Mouse (Mus musculus) liver, embryonic 16.5 days (tissue): ENCODE data around the gene Ncor1. TPM values are rescaled to one million over a fixed set of nuclear protein-coding genes. Genes with fewer than 3 reads are reported as not detected.

Experiments used
- ATAC-seq: fragments of 200-750 bp; cut with Nextera tagmentation; 2 replicates; pipeline ENCODE4 v1.8.0; 2017; ENCODE audit warnings: low read depth, mild to moderate bottlenecking, moderate number of reproducible peaks, moderate library complexity
- H3K27ac ChIP-seq: fragments of 300-500 bp; sonication (generic); 2 replicates; pipeline ENCODE4 v1.5.1; 2014; ENCODE audit warnings: mild to moderate bottlenecking, low read length
- H3K27me3 ChIP-seq: fragments of 300-500 bp; sonication (generic); 2 replicates; pipeline ENCODE4 v1.6.1; 2014; ENCODE audit warnings: low read depth, low read length, mixed read lengths; ENCODE audit not compliant: control insufficient read depth, insufficient read depth
- H3K36me3 ChIP-seq: fragments of 300-500 bp; sonication (generic); 2 replicates; pipeline ENCODE4 v1.6.1; 2014; ENCODE audit warnings: mild to moderate bottlenecking; ENCODE audit not compliant: control insufficient read depth, insufficient read depth
- H3K4me1 ChIP-seq: fragments of 300-500 bp; sonication (generic); 2 replicates; pipeline ENCODE4 v1.6.1; 2014; ENCODE audit warnings: low read depth, low read length, mixed read lengths; ENCODE audit not compliant: control insufficient read depth
- H3K4me2 ChIP-seq: fragments of 300-500 bp; sonication (generic); 2 replicates; pipeline ENCODE4 v1.6.1; 2014; ENCODE audit warnings: low read depth, low read length, mixed read lengths
- H3K4me3 ChIP-seq: fragments of 300-500 bp; sonication (generic); 2 replicates; pipeline ENCODE4 v1.5.1; 2014; ENCODE audit warnings: low read depth, mild to moderate bottlenecking, low read length
- H3K9ac ChIP-seq: fragments of 300-500 bp; sonication (generic); 2 replicates; pipeline ENCODE4 v1.6.1; 2014; ENCODE audit warnings: low read depth, low read length
- H3K9me3 ChIP-seq: fragments of 300-500 bp; sonication (generic); replicated peaks from 2 replicates; pipeline ENCODE4 v1.6.1; 2016; ENCODE audit warnings: low read length; ENCODE audit not compliant: control insufficient read depth
- WGBS: fragments of 180-500 bp; shearing (Covaris S2); extraction: QIAGEN DNeasy Blood & Tissue Kit; methylation state at CpG from one replicate; pipeline ENCODE4 v1.1.7; 2014; ENCODE audit not compliant: insufficient replicate concordance; 5-methylcytosine and 5-hydroxymethylcytosine counted together
- polyA plus RNA-seq: library from polyadenylated mRNA; unstranded; fragments of >200 nt; fragmentation: Nextera tagmentation; extraction: Ambion mirVana; gene quantifications from 2 replicates; pipeline ENCODE4 v1.2.1, GENCODE M21; 2015

The Ncor1 gene
- polyA plus RNA-seq, 1 experiment from 2014 or later, result 22.7 TPM

GRCm38 (mm10) chr11:62355216-62355615, 103.1 kb downstream of the Ncor1 start:
- no peak overlapping the region for H3K4me3 ChIP-seq
- H3K36me3 ChIP-seq, result peaks cover 23% of the 10 kb centered on the region
- no peak overlapping the region for H3K9ac ChIP-seq
- H3K4me1 ChIP-seq, result no peaks in the 10 kb centered on the region
- H3K27ac ChIP-seq, result no peak overlapping the region
- no peaks in the 10 kb centered on the region for H3K27me3 ChIP-seq
- 76% methylated on average over 2 of the region's 2 CpGs for WGBS
- ATAC-seq, result no peak
- H3K9me3 ChIP-seq, result no peaks in the 10 kb centered on the region
- H3K4me2 ChIP-seq, result no peak overlapping the region

DNA sequence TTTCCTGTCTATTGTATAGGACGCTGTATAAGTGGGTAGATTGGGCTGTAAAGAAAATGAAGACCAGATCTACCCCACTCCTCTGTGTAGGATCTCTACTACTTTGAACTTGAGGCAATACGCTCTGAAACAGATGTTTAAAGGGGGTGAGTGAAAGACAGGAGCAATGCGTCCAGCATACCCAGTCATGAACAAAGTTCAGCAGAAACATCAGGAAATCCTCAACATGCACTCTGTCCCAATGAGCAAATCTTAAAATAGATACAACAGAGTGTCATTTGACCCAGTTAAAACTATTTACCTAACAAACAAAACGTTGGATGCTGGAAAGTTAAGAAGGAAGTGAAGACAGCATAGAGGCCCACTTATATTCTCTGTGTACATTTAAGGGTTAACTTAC, 106.4 kb downstream of the Ncor1 start:
- H3K4me2 ChIP-seq, result no peak overlapping the region
- 69% methylated on average over 4 of the region's 4 CpGs for WGBS
- ATAC-seq, result 0 out of 2 replicates have a peak, but pooled peaks have one; percentile 11

GRCm38 (mm10) chr11:62343002-62343401, 115.3 kb downstream of the Ncor1 start:
- Histone ChIP-seq H3K4me2 (no peak overlapping the region), H3K9me3 (no peaks in the 10 kb centered on the region), H3K27ac (no peak overlapping the region), H3K36me3 (peaks cover 32% of the 10 kb centered on the region), H3K9ac (no peak overlapping the region), H3K4me3 (no peak overlapping the region), H3K4me1 (no peaks in the 10 kb centered on the region), H3K27me3 (no peaks in the 10 kb centered on the region)
- ATAC-seq, result no peak
- WGBS, result 86% methylated on average over 13 of the region's 13 CpGs

More for the DNA sequence above, 106.4 kb downstream of the Ncor1 start:
- H3K27ac ChIP-seq, result no peak overlapping the region
- no peaks in the 10 kb centered on the region for H3K4me1 ChIP-seq
- no peak overlapping the region for H3K4me3 ChIP-seq
- no peaks in the 10 kb centered on the region for H3K9me3 ChIP-seq
- H3K36me3 ChIP-seq, result peaks cover 31% of the 10 kb centered on the region
- no peaks in the 10 kb centered on the region for H3K27me3 ChIP-seq
- H3K9ac ChIP-seq, result no peak overlapping the region

- H3K27ac ChIP-seq, result no peak overlapping the region
- WGBS, result 70% methylated on average over 4 of the region's 4 CpGs
- no peak overlapping the region for H3K9ac ChIP-seq
- no peak overlapping the region for H3K4me3 ChIP-seq
- H3K36me3 ChIP-seq, result peaks cover 45% of the 10 kb centered on the region
- H3K9me3 ChIP-seq, result no peaks in the 10 kb centered on the region
- no peak for ATAC-seq
- H3K27me3 ChIP-seq, result no peaks in the 10 kb centered on the region
- H3K4me1 ChIP-seq, result no peaks in the 10 kb centered on the region
- no peak overlapping the region for H3K4me2 ChIP-seq
Measured at GRCm38 (mm10) chr11:62332228-62332627, 126.1 kb downstream of the Ncor1 start.

GRCm38 (mm10) chr11:62331141-62331540, 127.2 kb downstream of the Ncor1 start:
- H3K27me3 ChIP-seq, result no peaks in the 10 kb centered on the region
- no peak for ATAC-seq
- no peak overlapping the region for H3K4me2 ChIP-seq
- H3K4me3 ChIP-seq, result no peak overlapping the region
- H3K9me3 ChIP-seq, result no peaks in the 10 kb centered on the region
- peaks cover 44% of the 10 kb centered on the region for H3K36me3 ChIP-seq
- no peaks in the 10 kb centered on the region for H3K4me1 ChIP-seq
- H3K27ac ChIP-seq, result no peak overlapping the region
- no peak overlapping the region for H3K9ac ChIP-seq
- WGBS, result 81% methylated on average over 5 of the region's 5 CpGs

GRCm38 (mm10) chr11:62323659-62324058, 134.7 kb downstream of the Ncor1 start:
- ATAC-seq, result no peak
- H3K9me3 ChIP-seq, result no peaks in the 10 kb centered on the region
- no peak overlapping the region for H3K4me2 ChIP-seq
- no peaks in the 10 kb centered on the region for H3K27me3 ChIP-seq
- no peaks in the 10 kb centered on the region for H3K4me1 ChIP-seq
- H3K4me3 ChIP-seq, result no peak overlapping the region
- H3K36me3 ChIP-seq, result peaks cover 43% of the 10 kb centered on the region
- H3K9ac ChIP-seq, result no peak overlapping the region
- no peak overlapping the region for H3K27ac ChIP-seq
- 81% methylated on average over 3 of the region's 3 CpGs for WGBS

- no peak overlapping the region for H3K27ac ChIP-seq
- no peak for ATAC-seq
- no peak overlapping the region for H3K4me2 ChIP-seq
- H3K9me3 ChIP-seq, result no peaks in the 10 kb centered on the region
- H3K4me1 ChIP-seq, result no peaks in the 10 kb centered on the region
- no peak overlapping the region for H3K9ac ChIP-seq
- H3K4me3 ChIP-seq, result no peak overlapping the region
- WGBS, result 80% methylated on average over 3 of the region's 3 CpGs
- peaks cover 36% of the 10 kb centered on the region for H3K36me3 ChIP-seq
- H3K27me3 ChIP-seq, result no peaks in the 10 kb centered on the region
Measured at GRCm38 (mm10) chr11:62320097-62320496, 138.2 kb downstream of the Ncor1 start.

DNA sequence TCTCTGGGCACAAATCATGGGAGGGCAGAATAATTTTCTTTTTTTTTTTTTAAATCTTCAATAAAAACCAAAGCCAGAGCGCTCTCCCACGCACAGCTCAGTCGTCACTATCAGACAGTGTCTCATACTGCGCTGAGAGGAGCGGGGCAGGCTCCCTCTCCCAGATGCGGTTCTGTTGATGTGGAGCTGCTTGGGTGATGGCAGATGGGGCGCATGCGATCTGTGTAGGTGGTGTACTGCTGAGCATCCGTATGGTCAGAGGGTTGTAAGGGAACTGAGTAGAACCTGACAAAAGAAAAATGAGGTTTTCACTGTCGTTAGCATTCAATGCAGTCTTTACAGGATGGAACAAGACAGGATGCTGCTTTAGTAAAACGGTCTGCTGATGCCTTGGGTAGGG, 140.6 kb downstream of the Ncor1 start:
- no peak overlapping the region for H3K4me2 ChIP-seq
- no peaks in the 10 kb centered on the region for H3K4me1 ChIP-seq
- no peaks in the 10 kb centered on the region for H3K27me3 ChIP-seq
- 83% methylated on average over 11 of the region's 11 CpGs for WGBS
- H3K9me3 ChIP-seq, result no peaks in the 10 kb centered on the region
- H3K9ac ChIP-seq, result no peak overlapping the region
- no peak overlapping the region for H3K27ac ChIP-seq
- peaks cover 37% of the 10 kb centered on the region for H3K36me3 ChIP-seq
- no peak overlapping the region for H3K4me3 ChIP-seq
- ATAC-seq, result no peak

DNA sequence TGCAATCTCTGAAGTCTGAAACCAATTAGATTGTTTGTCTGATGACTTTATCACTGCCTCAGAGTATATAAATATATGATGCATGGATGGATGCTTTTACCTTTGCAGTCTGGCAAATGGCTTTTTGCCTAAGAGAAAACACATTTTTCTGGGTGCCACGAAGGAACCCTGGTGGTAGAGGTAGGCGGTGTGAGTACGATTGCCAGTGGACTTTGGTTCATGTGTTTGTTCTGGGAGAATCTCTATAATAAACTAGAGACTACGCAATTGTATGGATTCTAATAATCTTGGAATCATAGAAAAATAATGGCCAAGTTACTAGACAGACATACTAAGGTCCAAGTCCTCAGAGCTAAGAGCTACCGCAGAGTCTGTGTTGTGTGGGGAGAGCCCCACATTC, 143.4 kb downstream of the Ncor1 start:
- H3K4me2 ChIP-seq, result no peak overlapping the region
- H3K9me3 ChIP-seq, result no peaks in the 10 kb centered on the region
- no peaks in the 10 kb centered on the region for H3K4me1 ChIP-seq
- H3K27ac ChIP-seq, result no peak overlapping the region
- no peak overlapping the region for H3K4me3 ChIP-seq
- H3K27me3 ChIP-seq, result no peaks in the 10 kb centered on the region
- no peak for ATAC-seq
- WGBS, result 85% methylated on average over 5 of the region's 5 CpGs
- H3K36me3 ChIP-seq, result peaks cover 24% of the 10 kb centered on the region
- H3K9ac ChIP-seq, result no peak overlapping the region
